Mouse (Mus musculus) liver, embryonic 16.5 days (tissue): ENCODE data around the gene Acan. TPM values are rescaled to one million over a fixed set of nuclear protein-coding genes. Genes with fewer than 3 reads are reported as not detected.

ENCODE experiments used
- ATAC-seq: fragments of 200-750 bp; cut with Nextera tagmentation; 2 replicates; pipeline ENCODE4 v1.8.0; 2017; ENCODE audit warnings: low read depth, mild to moderate bottlenecking, moderate number of reproducible peaks, moderate library complexity
- H3K27ac ChIP-seq: fragments of 300-500 bp; sonication (generic); 2 replicates; pipeline ENCODE4 v1.5.1; 2014; ENCODE audit warnings: mild to moderate bottlenecking, low read length
- H3K27me3 ChIP-seq: fragments of 300-500 bp; sonication (generic); 2 replicates; pipeline ENCODE4 v1.6.1; 2014; ENCODE audit warnings: low read depth, low read length, mixed read lengths; ENCODE audit not compliant: control insufficient read depth, insufficient read depth
- H3K36me3 ChIP-seq: fragments of 300-500 bp; sonication (generic); 2 replicates; pipeline ENCODE4 v1.6.1; 2014; ENCODE audit warnings: mild to moderate bottlenecking; ENCODE audit not compliant: control insufficient read depth, insufficient read depth
- H3K4me1 ChIP-seq: fragments of 300-500 bp; sonication (generic); 2 replicates; pipeline ENCODE4 v1.6.1; 2014; ENCODE audit warnings: low read depth, low read length, mixed read lengths; ENCODE audit not compliant: control insufficient read depth
- H3K4me2 ChIP-seq: fragments of 300-500 bp; sonication (generic); 2 replicates; pipeline ENCODE4 v1.6.1; 2014; ENCODE audit warnings: low read depth, low read length, mixed read lengths
- H3K4me3 ChIP-seq: fragments of 300-500 bp; sonication (generic); 2 replicates; pipeline ENCODE4 v1.5.1; 2014; ENCODE audit warnings: low read depth, mild to moderate bottlenecking, low read length
- H3K9ac ChIP-seq: fragments of 300-500 bp; sonication (generic); 2 replicates; pipeline ENCODE4 v1.6.1; 2014; ENCODE audit warnings: low read depth, low read length
- H3K9me3 ChIP-seq: fragments of 300-500 bp; sonication (generic); replicated peaks from 2 replicates; pipeline ENCODE4 v1.6.1; 2016; ENCODE audit warnings: low read length; ENCODE audit not compliant: control insufficient read depth
- WGBS: fragments of 180-500 bp; shearing (Covaris S2); extraction: QIAGEN DNeasy Blood & Tissue Kit; methylation state at CpG from one replicate; pipeline ENCODE4 v1.1.7; 2014; ENCODE audit not compliant: insufficient replicate concordance; 5-methylcytosine and 5-hydroxymethylcytosine counted together
- polyA plus RNA-seq: library from polyadenylated mRNA; unstranded; fragments of >200 nt; fragmentation: Nextera tagmentation; extraction: Ambion mirVana; gene quantifications from 2 replicates; pipeline ENCODE4 v1.2.1, GENCODE M21; 2015

Acan gene
- polyA plus RNA-seq: 0.04 TPM in 1 of 2 replicates, not detected in the other

GRCm38 (mm10) chr7:79053383-79053889 is at the start of gene Acan:
Gene Acan, plus strand, starts transcription at chr7:79053483.
- H3K27me3 ChIP-seq: peaks cover 37% of the 10 kb centered on the region
- no peak within 1 kb of the TSS for H3K4me2 ChIP-seq

GRCm38 (mm10) chr7:79021293-79021905 is 31.9 kb upstream of the Acan start:
- Histone ChIP-seq H3K4me1 (no peaks in the 10 kb centered on the region), H3K4me3 (no peak overlapping the region), H3K4me2 (no peak overlapping the region), H3K27ac (no peak overlapping the region), H3K9me3 (no peaks in the 10 kb centered on the region), H3K9ac (no peak overlapping the region), H3K36me3 (no peaks in the 10 kb centered on the region), H3K27me3 (no peaks in the 10 kb centered on the region)
- WGBS: 67% methylated on average over 9 of the region's 9 CpGs
- ATAC-seq: no peak

More at GRCm38 (mm10) chr7:79053383-79053889, at the start of gene Acan:
- WGBS: 2% methylated on average over 22 of the region's 23 CpGs
- Histone ChIP-seq H3K4me3 (no peak within 1 kb of the TSS), H3K9me3 (no peaks in the 10 kb centered on the region), H3K4me1 (no peaks in the 10 kb centered on the region), H3K9ac (no peak within 1 kb of the TSS), H3K36me3 (no peaks in the 10 kb centered on the region), H3K27ac (no peak within 1 kb of the TSS)
- no peak for ATAC-seq

- WGBS: 80% methylated on average over 3 of the region's 3 CpGs
- H3K9ac ChIP-seq: no peak overlapping the region
- H3K4me1 ChIP-seq: no peaks in the 10 kb centered on the region
- H3K4me3 ChIP-seq: no peak overlapping the region
- H3K36me3 ChIP-seq: no peaks in the 10 kb centered on the region
- H3K4me2 ChIP-seq: no peak overlapping the region
- no peak for ATAC-seq
- H3K27me3 ChIP-seq: no peaks in the 10 kb centered on the region
- H3K27ac ChIP-seq: no peak overlapping the region
- H3K9me3 ChIP-seq: no peaks in the 10 kb centered on the region
Measured at GRCm38 (mm10) chr7:79029138-79029537, 24.1 kb upstream of the Acan start.

- no peak overlapping the region for H3K27ac ChIP-seq
- no peaks in the 10 kb centered on the region for H3K4me1 ChIP-seq
- 43% methylated on average over 2 of the region's 2 CpGs for WGBS
- ATAC-seq: no peak
- no peaks in the 10 kb centered on the region for H3K9me3 ChIP-seq
- no peaks in the 10 kb centered on the region for H3K36me3 ChIP-seq
- H3K4me2 ChIP-seq: no peak overlapping the region
- no peak overlapping the region for H3K4me3 ChIP-seq
- no peak overlapping the region for H3K9ac ChIP-seq
- no peaks in the 10 kb centered on the region for H3K27me3 ChIP-seq
Measured at GRCm38 (mm10) chr7:79033745-79034144, 19.5 kb upstream of the Acan start.

- WGBS: 71% methylated on average over 2 of the region's 2 CpGs
- no peak for ATAC-seq
- H3K27ac ChIP-seq: no peak overlapping the region
Measured at GRCm38 (mm10) chr7:79034521-79034920, 18.8 kb upstream of the Acan start.

GRCm38 (mm10) chr7:79052081-79052480 is 1.2 kb upstream of the Acan start:
- no peaks in the 10 kb centered on the region for H3K36me3 ChIP-seq
- H3K4me2 ChIP-seq: no peak overlapping the region
- no peaks in the 10 kb centered on the region for H3K9me3 ChIP-seq
- H3K9ac ChIP-seq: no peak overlapping the region
- H3K4me1 ChIP-seq: no peaks in the 10 kb centered on the region
- no peak overlapping the region for H3K27ac ChIP-seq
- no peak overlapping the region for H3K4me3 ChIP-seq
- H3K27me3 ChIP-seq: peaks cover 37% of the 10 kb centered on the region
- WGBS: 25% methylated on average over 5 of the region's 5 CpGs
- ATAC-seq: no peak

More at GRCm38 (mm10) chr7:79034521-79034920, 18.8 kb upstream of the Acan start:
- Histone ChIP-seq H3K9ac (no peak overlapping the region), H3K27me3 (no peaks in the 10 kb centered on the region), H3K36me3 (no peaks in the 10 kb centered on the region), H3K4me1 (no peaks in the 10 kb centered on the region), H3K9me3 (no peaks in the 10 kb centered on the region), H3K4me3 (no peak overlapping the region), H3K4me2 (no peak overlapping the region)

- peaks cover 37% of the 10 kb centered on the region for H3K27me3 ChIP-seq
- H3K4me2 ChIP-seq: no peak overlapping the region
- H3K36me3 ChIP-seq: no peaks in the 10 kb centered on the region
- no peak for ATAC-seq
- H3K27ac ChIP-seq: no peak overlapping the region
- H3K9me3 ChIP-seq: no peaks in the 10 kb centered on the region
- H3K9ac ChIP-seq: no peak overlapping the region
- H3K4me1 ChIP-seq: no peaks in the 10 kb centered on the region
- H3K4me3 ChIP-seq: no peak overlapping the region
- 2% methylated on average over 65 of the region's 66 CpGs for WGBS
Measured at GRCm38 (mm10) chr7:79052521-79053382, 531 bp upstream of the Acan start.

GRCm38 (mm10) chr7:79054111-79054510 is 828 bp downstream of the Acan start:
- Histone ChIP-seq H3K9ac (no peak overlapping the region), H3K27ac (no peak overlapping the region), H3K9me3 (no peaks in the 10 kb centered on the region), H3K36me3 (no peaks in the 10 kb centered on the region), H3K4me2 (no peak overlapping the region), H3K4me1 (no peaks in the 10 kb centered on the region), H3K4me3 (no peak overlapping the region), H3K27me3 (peaks cover 37% of the 10 kb centered on the region)
- ATAC-seq: no peak
- 11% methylated on average over 13 of the region's 13 CpGs for WGBS

- no peak for ATAC-seq
- Histone ChIP-seq H3K36me3 (no peaks in the 10 kb centered on the region), H3K27ac (no peak overlapping the region), H3K9me3 (no peaks in the 10 kb centered on the region), H3K27me3 (peaks cover 19% of the 10 kb centered on the region), H3K4me1 (no peaks in the 10 kb centered on the region), H3K4me2 (no peak overlapping the region), H3K4me3 (no peak overlapping the region), H3K9ac (no peak overlapping the region)
- WGBS: 16% methylated on average over 2 of the region's 2 CpGs
Measured at GRCm38 (mm10) chr7:79058546-79058945, 5.3 kb downstream of the Acan start.
